Mouse (Mus musculus) R1 (cell line): ENCODE measurements around the gene Neurl1b.

ENCODE experiments used
- DNase-seq: peaks from one replicate; pipeline ENCODE4 v3.0.0-alpha.2; 2018; ENCODE audit warnings: low read depth, low spot score

Neurl1b gene

DNA sequence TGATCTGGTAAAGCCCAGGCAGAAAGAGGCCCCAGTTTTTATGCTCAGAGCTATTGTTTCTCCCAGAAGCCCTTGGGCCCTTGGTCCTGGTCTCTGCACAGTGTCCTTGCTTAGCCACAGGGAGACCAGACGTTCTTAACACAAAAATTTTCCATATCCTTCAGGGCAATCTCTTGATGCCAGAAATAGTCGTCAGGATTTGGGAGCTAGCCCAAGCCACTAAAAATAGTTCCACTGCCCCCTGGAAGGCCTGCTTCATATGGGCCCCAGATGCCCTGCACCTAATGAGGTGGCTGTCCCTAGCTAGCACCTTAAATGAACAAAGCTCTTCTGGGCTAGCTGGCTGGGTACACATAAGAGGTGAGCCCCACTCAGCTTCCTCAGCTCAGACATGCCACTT is 76.3 kb downstream of the Neurl1b start:
- no peak for DNase-seq

DNA sequence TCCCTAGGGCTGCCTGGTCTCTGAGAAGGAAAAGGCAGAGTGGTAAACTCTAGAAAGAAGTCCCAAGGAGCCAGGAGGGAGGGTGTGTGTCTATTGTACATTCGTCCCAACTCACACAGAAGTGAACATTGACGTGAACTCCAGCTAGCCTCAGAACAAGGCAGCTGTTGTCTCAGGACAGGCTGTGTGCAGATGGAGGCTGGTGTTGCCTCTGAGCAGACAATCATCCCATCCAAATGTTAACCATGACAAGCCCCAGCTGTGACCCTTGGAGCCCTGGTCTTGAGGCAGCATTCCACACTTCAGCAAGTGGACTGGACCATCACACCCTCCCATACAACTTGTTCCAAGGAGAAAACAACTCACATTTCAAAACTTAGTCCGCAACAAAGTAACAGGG is 77.6 kb downstream of the Neurl1b start:
- no peak for DNase-seq

DNA sequence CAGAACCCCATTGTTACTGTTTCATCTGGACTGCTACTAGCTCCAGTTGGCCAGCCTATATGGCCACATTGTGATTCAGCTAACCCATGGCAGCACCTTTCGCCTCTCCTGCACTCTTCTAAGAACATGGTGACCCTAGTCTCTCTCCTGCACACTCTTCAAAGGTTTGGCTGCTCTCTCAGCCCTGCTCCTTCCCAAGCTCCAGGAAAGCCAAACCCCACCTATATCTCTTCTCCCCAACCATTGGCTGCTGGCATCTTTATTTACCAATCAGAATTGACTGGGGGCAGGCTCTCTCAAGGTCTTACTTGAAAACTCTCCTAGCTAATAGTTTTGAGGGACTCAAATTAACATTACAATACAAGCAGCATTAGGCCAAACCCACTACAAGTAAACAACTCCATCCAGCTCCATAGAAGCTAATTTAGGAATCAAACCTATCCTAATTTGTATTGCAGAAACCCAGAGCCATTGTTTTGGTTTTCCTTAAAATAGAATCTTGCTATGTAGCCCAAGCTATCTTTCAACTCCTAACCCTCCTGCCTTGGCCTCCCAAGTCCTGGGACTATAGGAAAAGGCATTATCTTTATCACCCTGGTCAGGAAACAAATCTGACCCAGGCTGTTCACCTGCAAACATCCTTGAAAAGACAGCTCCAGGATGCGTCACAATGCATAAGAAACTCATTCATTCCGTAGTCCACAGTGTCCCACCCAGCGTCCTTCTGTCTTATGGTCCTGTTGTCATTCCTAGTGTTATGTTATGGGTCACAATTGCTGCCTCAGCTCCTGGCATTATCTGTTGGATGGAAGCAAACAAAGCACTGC is 80.2 kb downstream of the Neurl1b start:
- peak; percentile 86 for DNase-seq
